Mouse (Mus musculus): ENCODE measurements around the gene Hhex. TPM values are rescaled to one million over a fixed set of nuclear protein-coding genes. Genes with fewer than 3 reads are reported as not detected.

The Hhex gene
- polyA plus RNA-seq, 1 experiment: 5.1 TPM

DNA sequence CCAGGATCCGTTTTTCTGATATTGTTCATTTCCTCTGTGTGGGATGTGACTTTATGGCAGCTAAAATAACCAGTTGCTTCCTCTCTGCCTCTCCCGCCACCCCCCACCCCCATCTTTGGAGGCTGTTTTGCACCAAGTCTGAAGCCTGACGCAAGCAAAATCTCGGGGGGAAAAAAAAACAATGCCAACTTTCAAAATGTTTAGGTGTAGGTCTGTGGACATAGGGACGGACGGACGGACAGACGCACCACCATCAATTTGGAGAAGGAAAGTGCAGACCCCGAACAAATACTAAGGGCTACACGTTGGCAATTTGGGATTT, 1.2 kb downstream of the Hhex start:
- Histone ChIP-seq H3K27me3 (ENCODE audit: control insufficient read depth, insufficient read depth, low read length) (peaks cover 17% of the 10 kb centered on the region), H3K4me3 (ENCODE audit: control insufficient read depth, insufficient read depth, low read length) (no peak overlapping the region), H3K4me1 (replicated peaks; ENCODE audit: control insufficient read depth, insufficient read depth, low read length) (peaks cover 12% of the 10 kb centered on the region; the same call in 1 of the 2 replicates), H3K36me3 (ENCODE audit: control insufficient read depth, insufficient read depth, low read length) (no peaks in the 10 kb centered on the region), H3K27ac (ENCODE audit: control insufficient read depth, insufficient read depth, low read length) (no peak overlapping the region)
- TF ChIP-seq POLR2A (IDR thresholded peaks at IDR 0.05; ENCODE audit: control insufficient read depth, extremely low read depth, insufficient read depth, low read length, poor library complexity) (no peak), CTCF (IDR thresholded peaks at IDR 0.05; ENCODE audit: borderline replicate concordance, control insufficient read depth, extremely low read depth, insufficient read depth, low read length, poor library complexity) (no peak)
- 9% methylated on average over 10 of the region's 10 CpGs for WGBS
- no peak for DNase-seq

GRCm38 (mm10) chr19:37436514-37437288, 2.1 kb downstream of the Hhex start:
- Histone ChIP-seq H3K4me3 (ENCODE audit: control insufficient read depth, insufficient read depth, low read length) (no peak overlapping the region), H3K27ac (ENCODE audit: control insufficient read depth, insufficient read depth, low read length) (no peak overlapping the region), H3K4me1 (replicated peaks; ENCODE audit: control insufficient read depth, insufficient read depth, low read length) (peaks cover 12% of the 10 kb centered on the region; the same call in 1 of the 2 replicates), H3K36me3 (ENCODE audit: control insufficient read depth, insufficient read depth, low read length) (no peaks in the 10 kb centered on the region), H3K27me3 (ENCODE audit: control insufficient read depth, insufficient read depth, low read length) (peaks cover 17% of the 10 kb centered on the region)
- 14% methylated on average over 28 of the region's 28 CpGs for WGBS
- DNase-seq: no peak
- TF ChIP-seq POLR2A (IDR thresholded peaks at IDR 0.05; ENCODE audit: control insufficient read depth, extremely low read depth, insufficient read depth, low read length, poor library complexity): no peak
- TF ChIP-seq CTCF (IDR thresholded peaks at IDR 0.05; ENCODE audit: borderline replicate concordance, control insufficient read depth, extremely low read depth, insufficient read depth, low read length, poor library complexity): no peak

GRCm38 (mm10) chr19:37437289-37437606, 2.6 kb downstream of the Hhex start:
- Histone ChIP-seq H3K27me3 (ENCODE audit: control insufficient read depth, insufficient read depth, low read length) (peaks cover 17% of the 10 kb centered on the region), H3K27ac (ENCODE audit: control insufficient read depth, insufficient read depth, low read length) (no peak overlapping the region), H3K36me3 (ENCODE audit: control insufficient read depth, insufficient read depth, low read length) (no peaks in the 10 kb centered on the region), H3K4me1 (replicated peaks; ENCODE audit: control insufficient read depth, insufficient read depth, low read length) (peaks cover 12% of the 10 kb centered on the region; the same call in 1 of the 2 replicates), H3K4me3 (ENCODE audit: control insufficient read depth, insufficient read depth, low read length) (no peak overlapping the region)
- DNase-seq: no peak
- 36% methylated on average over 14 of the region's 14 CpGs for WGBS
- no peak for TF ChIP-seq POLR2A (IDR thresholded peaks at IDR 0.05; ENCODE audit: control insufficient read depth, extremely low read depth, insufficient read depth, low read length, poor library complexity)
- no peak for TF ChIP-seq CTCF (IDR thresholded peaks at IDR 0.05; ENCODE audit: borderline replicate concordance, control insufficient read depth, extremely low read depth, insufficient read depth, low read length, poor library complexity)

DNA sequence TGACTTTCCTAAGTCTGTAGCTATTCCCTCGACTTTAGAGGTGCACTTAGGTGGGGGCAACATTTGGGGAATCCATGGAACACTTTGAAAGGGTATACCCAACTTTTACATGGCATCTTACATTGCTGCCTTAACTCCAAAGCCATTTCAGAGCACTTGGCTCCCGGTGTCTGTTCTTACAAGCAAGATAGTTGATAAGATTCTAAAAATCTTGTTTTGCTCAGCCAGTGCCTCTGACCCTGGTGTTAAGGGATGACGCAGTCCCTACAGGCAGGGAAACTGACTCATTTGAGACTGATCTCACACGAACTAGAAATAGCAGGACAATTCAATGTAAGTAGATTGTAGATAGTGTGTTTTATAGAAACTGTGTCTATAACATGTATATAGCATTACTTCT, 5.6 kb downstream of the Hhex start:
- Histone ChIP-seq H3K36me3 (ENCODE audit: control insufficient read depth, insufficient read depth, low read length) (no peaks in the 10 kb centered on the region), H3K4me3 (ENCODE audit: control insufficient read depth, insufficient read depth, low read length) (no peak overlapping the region), H3K4me1 (replicated peaks; ENCODE audit: control insufficient read depth, insufficient read depth, low read length) (peaks cover 1% of the 10 kb centered on the region; the same call in 1 of the 2 replicates), H3K27ac (ENCODE audit: control insufficient read depth, insufficient read depth, low read length) (no peak overlapping the region), H3K27me3 (ENCODE audit: control insufficient read depth, insufficient read depth, low read length) (peaks cover 8% of the 10 kb centered on the region)
- WGBS: 83% methylated on average over 4 of the region's 4 CpGs
- no peak for DNase-seq
- TF ChIP-seq CTCF (IDR thresholded peaks at IDR 0.05; ENCODE audit: borderline replicate concordance, control insufficient read depth, extremely low read depth, insufficient read depth, low read length, poor library complexity) (no peak), POLR2A (IDR thresholded peaks at IDR 0.05; ENCODE audit: control insufficient read depth, extremely low read depth, insufficient read depth, low read length, poor library complexity) (no peak)

DNA sequence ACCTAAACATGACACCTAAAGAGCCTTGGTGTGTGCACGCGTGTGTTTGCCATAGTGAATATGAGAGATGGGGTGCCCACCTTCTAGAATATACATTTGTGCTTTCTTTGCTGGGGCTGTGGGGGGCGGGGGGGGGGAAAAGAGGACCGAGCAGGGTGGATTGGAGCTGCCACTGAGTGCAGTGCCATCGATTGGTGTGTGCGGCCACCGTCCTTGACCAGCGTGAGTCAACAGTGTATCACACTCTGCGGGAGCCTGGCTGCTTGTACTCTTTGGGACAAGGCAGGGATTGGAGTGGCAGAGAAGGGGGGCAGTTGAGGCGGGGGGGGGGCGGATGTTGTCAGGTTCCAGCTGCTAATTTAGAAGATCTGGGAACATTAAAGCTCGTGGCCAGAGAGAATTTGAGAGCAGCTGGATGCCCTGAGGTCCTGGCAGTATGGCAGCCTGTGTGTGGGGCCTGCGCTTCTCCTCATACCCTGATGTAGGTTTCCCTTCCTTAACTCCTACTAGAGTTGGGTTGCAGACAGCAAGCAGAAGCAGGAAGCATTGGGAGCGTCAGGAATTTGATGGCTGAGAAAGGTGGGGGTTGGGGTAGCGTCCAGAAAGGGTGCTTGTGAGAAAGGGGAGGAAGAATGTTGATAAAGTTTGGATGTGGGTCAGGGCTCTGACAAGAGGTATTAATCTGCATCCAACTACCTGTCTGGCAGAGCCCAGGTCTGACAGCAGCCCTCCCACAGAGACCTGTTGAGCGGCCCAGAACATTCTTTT, 6.3 kb downstream of the Hhex start:
- Histone ChIP-seq H3K4me3 (ENCODE audit: control insufficient read depth, insufficient read depth, low read length) (no peak overlapping the region), H3K27ac (ENCODE audit: control insufficient read depth, insufficient read depth, low read length) (no peak overlapping the region), H3K27me3 (ENCODE audit: control insufficient read depth, insufficient read depth, low read length) (peaks cover 2% of the 10 kb centered on the region; the same call in 1 of the 2 replicates), H3K36me3 (ENCODE audit: control insufficient read depth, insufficient read depth, low read length) (no peaks in the 10 kb centered on the region), H3K4me1 (replicated peaks; ENCODE audit: control insufficient read depth, insufficient read depth, low read length) (no peaks in the 10 kb centered on the region)
- TF ChIP-seq POLR2A (IDR thresholded peaks at IDR 0.05; ENCODE audit: control insufficient read depth, extremely low read depth, insufficient read depth, low read length, poor library complexity) (no peak), CTCF (IDR thresholded peaks at IDR 0.05; ENCODE audit: borderline replicate concordance, control insufficient read depth, extremely low read depth, insufficient read depth, low read length, poor library complexity) (no peak)
- 95% methylated on average over 16 of the region's 16 CpGs for WGBS
- no peak for DNase-seq

DNA sequence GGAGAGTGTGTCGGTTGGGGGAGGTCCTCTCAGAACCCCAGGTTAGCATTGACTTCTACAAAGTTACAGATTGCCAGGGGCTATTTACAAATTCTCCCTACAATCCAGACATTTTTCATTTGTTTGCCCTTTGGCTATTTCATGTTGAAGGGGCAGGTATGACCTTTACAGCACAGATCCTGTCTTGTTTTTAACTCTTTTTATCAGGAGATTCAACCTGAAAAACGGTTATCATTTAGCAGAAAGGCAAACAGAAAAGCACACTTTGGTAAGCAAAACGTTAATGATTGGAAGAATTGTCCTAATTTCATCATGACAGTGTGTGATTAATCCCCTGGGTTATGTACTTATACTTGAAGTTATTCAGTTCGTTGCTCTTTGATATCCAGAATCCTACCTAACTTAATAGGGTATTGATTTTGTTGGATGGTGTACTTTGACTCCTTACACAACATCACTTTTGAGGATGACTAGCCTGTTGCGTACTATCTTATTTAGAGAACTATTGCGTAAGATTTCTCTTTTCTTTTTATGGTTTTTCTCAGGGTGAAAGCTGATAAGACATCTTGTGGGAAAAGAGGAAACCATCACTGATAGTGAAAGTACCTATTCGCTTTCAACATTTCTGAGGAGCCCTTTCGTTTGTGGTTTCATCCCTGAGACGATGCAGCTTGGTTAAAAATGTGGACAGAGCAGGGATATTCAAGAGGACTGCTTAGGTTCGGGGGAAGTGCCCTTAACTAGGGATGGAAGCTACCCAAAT, 8.1 kb downstream of the Hhex start:
- WGBS: 24% methylated on average over 10 of the region's 10 CpGs
- H3K27me3 ChIP-seq (ENCODE audit: control insufficient read depth, insufficient read depth, low read length): no peaks in the 10 kb centered on the region
- no peak overlapping the region for H3K4me3 ChIP-seq (ENCODE audit: control insufficient read depth, insufficient read depth, low read length)
- no peaks in the 10 kb centered on the region for H3K4me1 ChIP-seq (replicated peaks; ENCODE audit: control insufficient read depth, insufficient read depth, low read length)
- no peak for DNase-seq
- H3K27ac ChIP-seq (ENCODE audit: control insufficient read depth, insufficient read depth, low read length): no peak overlapping the region
- H3K36me3 ChIP-seq (ENCODE audit: control insufficient read depth, insufficient read depth, low read length): no peaks in the 10 kb centered on the region
- TF ChIP-seq POLR2A (IDR thresholded peaks at IDR 0.05; ENCODE audit: control insufficient read depth, extremely low read depth, insufficient read depth, low read length, poor library complexity) (no peak), CTCF (IDR thresholded peaks at IDR 0.05; ENCODE audit: borderline replicate concordance, control insufficient read depth, extremely low read depth, insufficient read depth, low read length, poor library complexity) (no peak)

Data from thymus, adult 2 months (tissue).